Mouse (Mus musculus) intestine, postnatal 0 days (tissue): Measurements from ENCODE around the gene Nkx6-2. TPM values are rescaled to one million over a fixed set of nuclear protein-coding genes. Genes with fewer than 3 reads are reported as not detected.

Experiments
- ATAC-seq: fragments of 200-750 bp; cut with Nextera tagmentation; 2 replicates; pipeline ENCODE4 v1.8.0; 2017; ENCODE audit warnings: mild to moderate bottlenecking, moderate TSS enrichment, moderate library complexity
- H3K27ac ChIP-seq: fragments of 300-500 bp; sonication (generic); 2 replicates; pipeline ENCODE4 v1.5.1; 2014; ENCODE audit warnings: mild to moderate bottlenecking, low read depth, low read length, moderate library complexity
- H3K27me3 ChIP-seq: fragments of 300-500 bp; sonication (generic); replicated peaks from 2 replicates; pipeline ENCODE4 v1.6.1; 2014; ENCODE audit warnings: low read length, mixed read lengths; ENCODE audit not compliant: control insufficient read depth, insufficient read depth
- H3K36me3 ChIP-seq: fragments of 300-500 bp; sonication (generic); 2 replicates; pipeline ENCODE4 v1.6.1; 2014; ENCODE audit warnings: mild to moderate bottlenecking, moderate library complexity; ENCODE audit not compliant: control insufficient read depth, insufficient read depth
- H3K4me1 ChIP-seq: fragments of 300-500 bp; sonication (generic); replicated peaks from 2 replicates; pipeline ENCODE4 v1.6.1; 2014; ENCODE audit warnings: antibody characterized with exemption, low read length, mixed read lengths; ENCODE audit not compliant: control insufficient read depth, insufficient read depth
- H3K4me2 ChIP-seq: fragments of 300-500 bp; sonication (generic); replicated peaks from 2 replicates; pipeline ENCODE4 v1.6.1; 2014; ENCODE audit warnings: low read depth, mild to moderate bottlenecking, moderate library complexity
- H3K4me3 ChIP-seq: fragments of 300-500 bp; sonication (generic); 2 replicates; pipeline ENCODE4 v1.5.1; 2014; ENCODE audit warnings: low read depth, low read length
- H3K9ac ChIP-seq: fragments of 300-500 bp; sonication (generic); 2 replicates; pipeline ENCODE4 v1.6.1; 2014; ENCODE audit warnings: mild to moderate bottlenecking, low read depth, low read length
- H3K9me3 ChIP-seq: fragments of 300-500 bp; sonication (generic); 2 replicates; pipeline ENCODE4 v1.6.1; 2016; ENCODE audit warnings: mixed run types; ENCODE audit not compliant: control insufficient read depth
- CTCF ChIP-seq: sonication (generic); IDR thresholded peaks from 2 replicates; pipeline ENCODE4 v1.5.1; 2016; ENCODE audit warnings: low read depth, mild to moderate bottlenecking, control low read depth, antibody characterized with exemption, moderate library complexity
- whole genome bisulfite sequencing: fragments of 180-500 bp; shearing (Covaris S2); extraction: QIAGEN DNeasy Blood & Tissue Kit; methylation state at CpG from one replicate; pipeline ENCODE4 v1.1.7; 2014; 5-methylcytosine and 5-hydroxymethylcytosine counted together
- polyA plus RNA-seq: library from polyadenylated mRNA; unstranded; fragments of >200 nt; fragmentation: Nextera tagmentation; extraction: Ambion mirVana; gene quantifications from 2 replicates; pipeline ENCODE4 v1.2.1, GENCODE M21; 2015

Gene Nkx6-2
- polyA plus RNA-seq, 1 experiment from 2014 or later = 0.31 TPM

DNA sequence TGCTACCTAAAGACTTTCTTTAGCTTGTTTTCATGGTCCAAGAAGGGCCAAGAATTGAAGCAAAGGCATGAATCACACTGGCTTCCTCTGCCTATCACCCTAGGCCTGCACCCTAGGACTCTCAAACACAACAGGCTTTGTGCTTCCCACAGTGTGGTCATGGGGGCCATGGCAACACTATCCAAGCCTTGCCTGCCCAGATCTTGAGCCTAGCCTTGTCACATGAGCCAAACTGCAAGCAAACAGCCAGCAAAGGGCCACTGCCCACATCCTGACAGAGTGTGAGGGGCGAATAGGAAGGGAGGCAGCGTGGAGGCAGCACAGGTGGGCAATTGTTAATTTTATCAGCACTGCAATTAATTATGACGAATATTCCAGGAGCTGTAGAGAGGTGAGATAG lies 9.9 kb downstream of the Nkx6-2 start:
- WGBS = 55% methylated on average over 3 of the region's 3 CpGs

DNA sequence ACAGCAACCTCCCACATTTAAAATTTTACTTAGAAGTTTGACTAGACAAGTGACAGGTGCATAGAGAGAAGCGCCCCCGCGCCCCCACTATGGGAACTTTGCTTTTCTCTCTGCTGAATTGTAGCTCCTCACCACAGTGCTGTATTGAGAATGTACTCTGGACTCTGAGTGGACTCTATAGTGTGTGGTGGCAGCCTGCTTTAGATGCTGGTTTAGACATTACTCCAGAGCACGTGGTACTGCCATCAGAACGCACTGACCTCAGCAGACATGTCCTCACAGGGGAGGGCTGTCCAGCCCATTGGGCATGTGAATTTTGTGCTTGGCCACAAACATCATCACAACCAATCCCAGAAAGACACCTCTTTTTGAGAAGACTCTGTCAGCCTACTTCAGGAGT lies 11.8 kb downstream of the Nkx6-2 start:
- Histone ChIP-seq H3K9me3 (no peaks in the 10 kb centered on the region), H3K36me3 (peaks cover 44% of the 10 kb centered on the region), H3K27ac (no peak overlapping the region), H3K9ac (no peak overlapping the region), H3K27me3 (no peaks in the 10 kb centered on the region), H3K4me2 (no peak overlapping the region), H3K4me1 (no peaks in the 10 kb centered on the region), H3K4me3 (no peak overlapping the region)
- no peak for ATAC-seq
- 93% methylated on average over 5 of the region's 5 CpGs for WGBS
- TF ChIP-seq CTCF = no peak

More for the DNA sequence above, 9.9 kb downstream of the Nkx6-2 start:
- Histone ChIP-seq H3K4me3 (no peak overlapping the region), H3K36me3 (peaks cover 49% of the 10 kb centered on the region), H3K4me1 (no peaks in the 10 kb centered on the region), H3K9me3 (no peaks in the 10 kb centered on the region), H3K27me3 (no peaks in the 10 kb centered on the region), H3K9ac (no peak overlapping the region), H3K4me2 (no peak overlapping the region), H3K27ac (no peak overlapping the region)
- no peak for ATAC-seq
- no peak for TF ChIP-seq CTCF

DNA sequence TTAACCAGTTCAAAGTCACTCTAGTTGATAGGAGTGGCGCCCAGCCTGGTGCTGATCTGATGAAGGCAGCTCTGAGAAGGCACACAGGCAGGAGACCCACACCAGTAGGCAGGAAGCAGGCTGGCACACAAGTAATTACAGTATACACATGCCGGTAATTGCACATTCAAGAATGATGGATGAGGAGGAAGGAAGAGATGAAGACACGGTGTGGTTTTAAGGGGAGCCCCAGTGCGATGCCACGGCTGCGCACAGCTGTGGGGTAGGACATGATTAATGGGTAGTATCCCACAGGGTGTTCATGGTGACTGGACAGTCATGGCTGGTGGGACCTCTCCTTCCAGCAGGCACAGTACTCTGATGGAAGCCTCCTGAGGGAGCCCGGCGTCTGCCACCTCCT lies 16.1 kb downstream of the Nkx6-2 start:
- no peaks in the 10 kb centered on the region for H3K27me3 ChIP-seq
- H3K27ac ChIP-seq = no peak overlapping the region
- H3K9me3 ChIP-seq = no peaks in the 10 kb centered on the region
- TF ChIP-seq CTCF = no peak
- ATAC-seq = no peak
- no peak overlapping the region for H3K4me2 ChIP-seq
- H3K4me3 ChIP-seq = no peak overlapping the region
- WGBS = 71% methylated on average over 8 of the region's 8 CpGs
- no peaks in the 10 kb centered on the region for H3K4me1 ChIP-seq
- H3K9ac ChIP-seq = no peak overlapping the region
- peaks cover 51% of the 10 kb centered on the region for H3K36me3 ChIP-seq

DNA sequence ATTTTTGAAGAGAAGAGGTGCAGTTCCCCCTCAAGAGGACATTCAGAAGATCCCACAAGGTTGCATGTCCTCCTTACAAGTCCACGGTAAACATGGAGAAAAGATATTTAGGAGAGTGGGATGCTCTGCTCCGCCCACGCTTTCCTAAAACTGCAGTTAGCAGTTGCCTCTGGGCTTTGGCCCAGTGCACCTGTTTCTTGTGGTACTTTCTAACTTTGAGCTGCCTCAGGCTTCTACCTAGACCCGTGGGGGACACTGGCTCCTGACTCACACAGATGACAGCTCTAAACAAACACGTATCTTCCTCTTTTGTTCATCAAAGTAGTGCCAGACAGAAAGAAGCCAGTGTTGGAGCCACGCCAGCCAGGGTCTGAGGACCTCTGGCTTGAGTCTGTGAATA lies 16.6 kb downstream of the Nkx6-2 start:
- H3K4me2 ChIP-seq = no peak overlapping the region
- no peak for ATAC-seq
- no peak overlapping the region for H3K9ac ChIP-seq
- no peaks in the 10 kb centered on the region for H3K4me1 ChIP-seq
- no peak for TF ChIP-seq CTCF
- peaks cover 46% of the 10 kb centered on the region for H3K36me3 ChIP-seq
- H3K27me3 ChIP-seq = no peaks in the 10 kb centered on the region
- 81% methylated on average over 6 of the region's 6 CpGs for WGBS
- H3K27ac ChIP-seq = no peak overlapping the region
- H3K9me3 ChIP-seq = no peaks in the 10 kb centered on the region
- H3K4me3 ChIP-seq = no peak overlapping the region

DNA sequence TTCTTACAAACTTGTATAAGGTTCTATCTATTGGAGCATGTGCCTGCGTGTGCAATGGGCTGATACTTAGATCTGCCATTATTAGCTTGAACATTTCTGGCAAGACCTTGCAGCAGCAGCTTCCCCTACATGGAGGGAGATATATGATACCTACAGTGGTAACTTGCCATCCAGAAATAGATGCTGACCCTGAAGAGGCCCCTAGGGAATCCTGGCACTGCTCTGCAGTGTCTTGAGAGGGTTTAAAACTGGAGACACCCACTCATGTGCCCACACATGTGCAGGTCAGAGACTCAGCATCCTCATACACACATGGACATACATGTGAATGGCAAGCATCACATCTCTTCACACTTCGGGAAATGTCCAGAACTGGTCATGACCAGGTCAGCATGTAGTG lies 18.4 kb downstream of the Nkx6-2 start:
- no peaks in the 10 kb centered on the region for H3K9me3 ChIP-seq
- TF ChIP-seq CTCF = no peak
- 92% methylated on average over 2 of the region's 2 CpGs for WGBS
- H3K27ac ChIP-seq = no peak overlapping the region
- H3K27me3 ChIP-seq = no peaks in the 10 kb centered on the region
- no peak for ATAC-seq
- no peak overlapping the region for H3K4me2 ChIP-seq
- H3K4me1 ChIP-seq = no peaks in the 10 kb centered on the region
- peaks cover 53% of the 10 kb centered on the region for H3K36me3 ChIP-seq
- no peak overlapping the region for H3K9ac ChIP-seq
- no peak overlapping the region for H3K4me3 ChIP-seq

DNA sequence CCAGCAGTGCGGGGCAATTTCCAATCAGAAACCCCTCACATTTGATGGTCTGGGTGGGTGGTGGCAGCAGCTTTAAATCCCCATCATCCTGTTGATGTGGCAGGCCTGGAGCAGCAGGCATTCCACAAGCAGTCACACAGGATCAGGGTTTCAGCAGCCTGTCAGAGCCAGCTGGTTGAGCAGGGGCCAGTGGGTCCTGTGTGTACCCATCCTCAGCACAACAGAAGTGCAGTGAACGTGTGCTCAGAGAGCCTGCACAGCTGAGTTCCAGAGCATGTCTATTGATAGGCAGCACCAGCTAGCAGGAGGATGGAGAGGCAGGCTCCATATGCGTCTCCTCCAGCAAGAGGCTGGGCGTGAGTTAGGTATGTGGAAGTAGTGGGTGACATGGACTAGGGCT lies 19.2 kb downstream of the Nkx6-2 start:
- Histone ChIP-seq H3K4me2 (no peak overlapping the region), H3K36me3 (peaks cover 57% of the 10 kb centered on the region), H3K27ac (no peak overlapping the region), H3K27me3 (no peaks in the 10 kb centered on the region), H3K4me3 (no peak overlapping the region), H3K4me1 (no peaks in the 10 kb centered on the region), H3K9ac (no peak overlapping the region), H3K9me3 (no peaks in the 10 kb centered on the region)
- WGBS = 81% methylated on average over 4 of the region's 4 CpGs
- no peak for TF ChIP-seq CTCF
- ATAC-seq = no peak

GRCm38 (mm10) chr7:139559659-139560058 lies 22.9 kb downstream of the Nkx6-2 start:
- Histone ChIP-seq H3K27ac (no peak overlapping the region), H3K27me3 (no peaks in the 10 kb centered on the region), H3K9me3 (no peaks in the 10 kb centered on the region), H3K9ac (no peak overlapping the region), H3K36me3 (peaks cover 45% of the 10 kb centered on the region), H3K4me2 (no peak overlapping the region), H3K4me1 (no peaks in the 10 kb centered on the region), H3K4me3 (no peak overlapping the region)
- TF ChIP-seq CTCF = no peak
- WGBS = 83% methylated on average over 10 of the region's 10 CpGs
- peak; percentile 43; the same call in 1 of the 2 replicates for ATAC-seq
